Mouse (Mus musculus): ENCODE results near the gene Tas1r3.

Gene Tas1r3

GRCm38 (mm10) chr4:155863001-155863400, at the start of gene Tas1r3:
Gene Tas1r3, minus strand, starts transcription at chr4:155863362.
- peak; percentile 6 for DNase-seq

- DNase-seq: peak; percentile 2
Measured at GRCm38 (mm10) chr4:155908751-155909150, 45.6 kb upstream of the Tas1r3 start.

- no peak for DNase-seq
Measured at GRCm38 (mm10) chr4:155908281-155908680, 45.1 kb upstream of the Tas1r3 start.

- no peak for DNase-seq
Measured at GRCm38 (mm10) chr4:155907003-155907402, 43.8 kb upstream of the Tas1r3 start.

- DNase-seq: no peak
Measured at GRCm38 (mm10) chr4:155906125-155906524, 43.0 kb upstream of the Tas1r3 start.

- DNase-seq: no peak
Measured at GRCm38 (mm10) chr4:155905634-155906033, 42.5 kb upstream of the Tas1r3 start.

GRCm38 (mm10) chr4:155904318-155905102, 41.3 kb upstream of the Tas1r3 start:
- peak; percentile 12 for DNase-seq

GRCm38 (mm10) chr4:155903246-155903645, 40.1 kb upstream of the Tas1r3 start:
- DNase-seq: no peak

GRCm38 (mm10) chr4:155901205-155901604, 38.0 kb upstream of the Tas1r3 start:
- DNase-seq: no peak

- DNase-seq: no peak
Measured at GRCm38 (mm10) chr4:155899355-155899754, 36.2 kb upstream of the Tas1r3 start.

- DNase-seq: no peak
Measured at GRCm38 (mm10) chr4:155898318-155898717, 35.2 kb upstream of the Tas1r3 start.

GRCm38 (mm10) chr4:155896461-155896860, 33.3 kb upstream of the Tas1r3 start:
- no peak for DNase-seq

- DNase-seq: no peak
Measured at GRCm38 (mm10) chr4:155895826-155896225, 32.7 kb upstream of the Tas1r3 start.

- DNase-seq: peak; percentile 69
Measured at GRCm38 (mm10) chr4:155895216-155895615, 32.1 kb upstream of the Tas1r3 start.

GRCm38 (mm10) chr4:155894311-155894881, 31.2 kb upstream of the Tas1r3 start:
- DNase-seq: peak; percentile 47

GRCm38 (mm10) chr4:155893212-155893690, 30.1 kb upstream of the Tas1r3 start:
- DNase-seq: no peak

GRCm38 (mm10) chr4:155892438-155893211, 29.5 kb upstream of the Tas1r3 start:
- no peak for DNase-seq

GRCm38 (mm10) chr4:155892017-155892416, 28.9 kb upstream of the Tas1r3 start:
- DNase-seq: peak; percentile 81

- peak; percentile 97 for DNase-seq
Measured at GRCm38 (mm10) chr4:155891551-155892001, 28.4 kb upstream of the Tas1r3 start, which contains the start of the genes Pusl1 and Acap3. Gene Pusl1, minus strand, starts transcription at chr4:155891781. Gene Acap3, plus strand, starts transcription at chr4:155891822.

- DNase-seq: no peak
Measured at GRCm38 (mm10) chr4:155891011-155891471, 27.9 kb upstream of the Tas1r3 start.

GRCm38 (mm10) chr4:155889316-155889715, 26.2 kb upstream of the Tas1r3 start:
- no peak for DNase-seq

- no peak for DNase-seq
Measured at GRCm38 (mm10) chr4:155888181-155888580, 25.0 kb upstream of the Tas1r3 start.

- DNase-seq: no peak
Measured at GRCm38 (mm10) chr4:155887674-155888073, 24.5 kb upstream of the Tas1r3 start.

All from cerebellum, adult 11 months (tissue).